18 mouse cellular contexts compared by ENCODE assay signal in genomic region chr2:104460021-104460420, GRCm38 (mm10). TPM values are rescaled to one million over a fixed set of nuclear protein-coding genes. Genes with fewer than 3 reads are reported as not detected.
"Had no signal": no experiment of that assay in that cellular context is flagged by ENCODE, and none has a peak within 500 bp of the region (broad histone marks: within the 10 kb centered on the region; RNA-seq: fewer than 3 reads in every experiment).

No protein-coding gene starts in this region.

- H3K27ac ChIP-seq: kidney, embryonic 15.5 days; limb, embryonic 15.5 days; liver, embryonic 12.5 days; midbrain, embryonic 13.5 days; neural tube, embryonic 15.5 days had no signal

- H3K36me3 ChIP-seq: kidney, embryonic 15.5 days; limb, embryonic 15.5 days; midbrain, embryonic 13.5 days; neural tube, embryonic 15.5 days had no signal

- H3K9ac ChIP-seq: kidney, embryonic 15.5 days; limb, embryonic 15.5 days; liver, embryonic 12.5 days; lung, embryonic 14.5 days; midbrain, embryonic 13.5 days; neural tube, embryonic 15.5 days had no signal

- DNase-seq: kidney, postnatal 14 days; layer of hippocampus, adult 9-11 months; layer of hippocampus, postnatal 36 days; lung, embryonic 14.5 days; lung, postnatal 10 days; lung, postnatal 4 days; right cerebral cortex, postnatal 4 days; spleen, adult 18-20 months; thymus, adult 2 months; thymus, postnatal 25 days had no signal

- H3K4me2 ChIP-seq: kidney, embryonic 15.5 days; limb, embryonic 15.5 days; liver, embryonic 12.5 days; lung, embryonic 14.5 days; midbrain, embryonic 13.5 days; neural tube, embryonic 15.5 days had no signal

- H3K9me3 ChIP-seq: kidney, embryonic 15.5 days; limb, embryonic 15.5 days; liver, embryonic 12.5 days; midbrain, embryonic 13.5 days; neural tube, embryonic 15.5 days had no signal

- H3K27me3 ChIP-seq: kidney, embryonic 15.5 days; limb, embryonic 15.5 days; liver, embryonic 12.5 days; midbrain, embryonic 13.5 days; neural tube, embryonic 15.5 days had no signal

- H3K4me3 ChIP-seq: kidney, embryonic 15.5 days; limb, embryonic 15.5 days; liver, embryonic 12.5 days; midbrain, embryonic 13.5 days; myocyte; neural tube, embryonic 15.5 days had no signal

- H3K4me1 ChIP-seq: neural tube, embryonic 15.5 days had no signal

- ATAC-seq: liver, embryonic 12.5 days; midbrain, embryonic 13.5 days had no signal

RNA-seq across cellular contexts. Expression of gene D430041D05Rik, which starts 49.2 kb away (rescaled TPM):
- polyA plus RNA-seq: large intestine, adult 2 months; liver, embryonic 16.5 days had no signal
